Mouse (Mus musculus) liver, embryonic 14.5 days (tissue): ENCODE results near the gene Foxn3.

ENCODE experiments used
- CTCF ChIP-seq: IDR thresholded peaks from 2 replicates; pipeline ENCODE4 v1.5.1; 2016; ENCODE audit warnings: antibody characterized with exemption, low read depth, control low read depth
- EP300 ChIP-seq: IDR thresholded peaks from 2 replicates; pipeline ENCODE4 v1.6.1; 2016; ENCODE audit warnings: antibody characterized with exemption, low read depth

DNA sequence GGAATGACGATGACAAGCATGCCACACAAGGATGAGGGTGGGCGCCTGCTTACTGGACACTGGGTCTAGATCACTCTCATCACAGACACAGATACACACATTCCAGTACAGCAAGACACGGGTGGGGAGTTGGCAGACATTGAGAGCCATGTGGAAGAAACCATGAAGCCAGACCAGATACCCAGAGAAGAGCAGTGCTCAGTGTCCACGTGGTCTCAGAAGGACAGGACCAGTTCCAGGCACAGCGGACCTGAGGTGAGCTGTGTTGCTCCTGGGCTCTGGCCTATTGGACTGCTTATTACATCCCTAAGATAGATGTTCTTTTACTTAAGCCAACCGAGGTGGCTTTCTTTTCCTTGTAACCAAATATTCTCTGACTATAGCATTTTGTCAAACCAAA lies 188.0 kb downstream of the Foxn3 start:
- TF ChIP-seq CTCF (no peak), EP300 (no peak)
